23 mouse cellular contexts compared by ENCODE assay signal in the genomic region with DNA sequence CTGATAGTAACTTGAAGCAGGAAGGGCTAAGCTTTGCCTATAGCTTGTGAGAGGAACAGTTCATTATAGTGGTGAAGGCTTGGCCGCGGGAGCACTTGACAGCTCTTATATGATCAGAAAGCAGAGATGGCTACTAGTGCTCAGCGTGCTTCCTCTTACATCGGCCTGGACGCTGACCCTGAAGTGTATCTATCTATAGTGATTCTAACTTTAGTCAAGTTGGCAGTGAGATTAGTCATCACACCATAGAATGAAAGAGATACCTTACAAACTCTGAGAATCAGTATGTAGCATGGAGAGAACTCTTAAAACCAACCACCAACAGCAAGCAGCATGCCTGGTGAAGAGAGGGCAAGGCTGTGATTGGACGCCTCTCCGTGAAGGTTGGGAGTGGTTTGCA. TPM values are rescaled to one million over a fixed set of nuclear protein-coding genes. Genes with fewer than 3 reads are reported as not detected.
"Had no signal": no experiment of that assay in that cellular context is flagged by ENCODE, and none has a peak within 500 bp of the region (broad histone marks: within the 10 kb centered on the region; RNA-seq: fewer than 3 reads in every experiment).

No protein-coding gene starts in this region.

- H3K4me2 ChIP-seq: neural tube, embryonic 13.5 days; neural tube, embryonic 15.5 days; stomach, embryonic 15.5 days had no signal

- H3K4me1 ChIP-seq: neural tube, embryonic 13.5 days; neural tube, embryonic 15.5 days; stomach, embryonic 15.5 days had no signal

- H3K27ac ChIP-seq: neural tube, embryonic 13.5 days; neural tube, embryonic 15.5 days; stomach, embryonic 15.5 days; stomach, postnatal 0 days had no signal

- H3K27me3 ChIP-seq: neural tube, embryonic 13.5 days; neural tube, embryonic 15.5 days; stomach, embryonic 15.5 days had no signal

- H3K9me3 ChIP-seq: neural tube, embryonic 13.5 days; neural tube, embryonic 15.5 days; stomach, embryonic 15.5 days had no signal

- H3K9ac ChIP-seq: neural tube, embryonic 13.5 days; neural tube, embryonic 15.5 days; stomach, embryonic 15.5 days had no signal

- H3K4me3 ChIP-seq: neural tube, embryonic 13.5 days; neural tube, embryonic 15.5 days; stomach, embryonic 15.5 days had no signal

- DNase-seq: retina, postnatal 1 day; right cerebral cortex, adult 18-20 months; right cerebral cortex, postnatal 14 days; right cerebral cortex, postnatal 25 days; right cerebral cortex, postnatal 4 days; spleen, adult 18-20 months; thymus, adult 2 months; thymus, postnatal 14 days; thymus, postnatal 25 days; thymus, postnatal 36 days; thymus, postnatal 4 days had no signal

RNA-seq across cellular contexts. Expression of a gene that starts 15.0 kb away (rescaled TPM):
- total RNA-seq: neutrophil, adult 5-6 weeks had no signal
- polyA plus RNA-seq: neural tube, embryonic 13.5 days; neural tube, embryonic 14.5 days; neural tube, embryonic 15.5 days; urinary bladder, adult 2 months had no signal

RNA-seq across cellular contexts. Expression of a gene that starts 23.3 kb away (rescaled TPM):
- total RNA-seq: neutrophil, adult 5-6 weeks had no signal
- polyA plus RNA-seq: neural tube, embryonic 13.5 days; neural tube, embryonic 14.5 days; neural tube, embryonic 15.5 days; small intestine, adult 2 months; spleen, adult 2 months; stomach, embryonic 14.5 days; stomach, embryonic 15.5 days; stomach, embryonic 16.5 days; stomach, postnatal 0 days; thymus, postnatal 0 days had no signal

RNA-seq across cellular contexts. Expression of a gene that starts 53.4 kb away (rescaled TPM):
- total RNA-seq: neutrophil, adult 5-6 weeks had no signal
